Mouse (Mus musculus) stomach, postnatal 0 days (tissue): ENCODE data around the gene Polr3b.

Source experiments
- CTCF ChIP-seq: IDR thresholded peaks from 2 replicates; pipeline ENCODE4 v1.5.1; 2016; ENCODE audit warnings: antibody characterized with exemption, low read depth, mild to moderate bottlenecking, moderate library complexity
- EP300 ChIP-seq: optimal IDR thresholded peaks from 2 replicates; pipeline ENCODE3; 2016; ENCODE audit warnings: antibody characterized with exemption

DNA sequence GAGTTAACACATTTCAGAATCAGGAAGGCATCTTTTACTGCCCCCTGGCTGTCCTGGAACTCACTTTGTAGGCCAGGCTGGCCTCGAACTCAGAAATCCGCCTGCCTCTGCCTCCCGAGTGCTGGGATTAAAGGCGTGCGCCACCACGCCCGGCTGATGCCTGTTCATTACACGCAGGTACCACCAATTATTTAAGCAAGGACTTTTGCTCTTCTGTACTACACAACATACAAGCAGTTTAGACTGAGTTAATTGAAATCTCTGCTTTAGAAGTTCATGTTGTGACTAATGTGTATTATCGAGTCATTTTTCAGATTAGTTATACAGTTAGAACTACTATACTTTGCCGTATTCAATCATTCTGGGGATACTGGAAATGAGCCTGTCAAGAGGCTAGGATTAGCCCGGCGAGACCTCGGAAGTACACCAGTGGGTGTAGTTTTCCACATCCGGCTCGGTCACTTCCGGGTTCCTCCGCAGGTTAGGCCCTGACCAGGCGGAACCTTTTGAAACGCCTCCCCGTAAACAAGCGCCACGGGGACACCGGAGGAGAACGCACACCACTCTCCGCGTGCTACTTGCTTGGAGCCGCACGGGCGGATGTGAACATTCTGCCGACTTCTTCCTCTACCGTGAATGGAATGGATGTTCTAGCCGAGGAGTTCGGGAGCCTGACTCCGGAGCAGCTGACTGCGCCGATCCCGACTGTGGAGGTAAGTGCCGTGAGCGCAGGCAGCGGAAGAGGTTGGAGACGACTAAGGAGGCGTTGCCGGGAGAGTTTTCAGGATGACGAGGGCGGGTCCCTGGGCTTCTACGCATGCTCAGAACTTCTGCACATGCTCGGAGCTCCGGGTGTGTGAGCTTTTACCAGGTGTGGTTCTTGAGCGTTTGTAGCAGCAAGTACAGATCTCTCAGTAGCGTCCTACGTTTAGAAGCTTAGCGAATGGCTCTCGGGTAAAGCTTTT is at the start of gene Polr3b:
- peak; percentile 88 for TF ChIP-seq EP300
- TF ChIP-seq CTCF: peak; percentile 46
